Mouse (Mus musculus) thymus, adult 2 months (tissue): ENCODE results near the gene Nlrx1.

Experiments used
- CTCF ChIP-seq: fragments of 200-500 bp; IDR thresholded peaks from 2 replicates; pipeline ENCODE4 v1.5.1; 2012; ENCODE audit warnings: mild to moderate bottlenecking, control low read depth, low read length, moderate library complexity, borderline replicate concordance; ENCODE audit not compliant: control insufficient read depth, poor library complexity, insufficient read depth; ENCODE audit errors: extremely low read depth
- POLR2A ChIP-seq: fragments of 200-500 bp; IDR thresholded peaks from 2 replicates; pipeline ENCODE4 v1.6.1; 2012; ENCODE audit warnings: mild to moderate bottlenecking, low read length, control low read depth, moderate library complexity; ENCODE audit not compliant: control insufficient read depth, poor library complexity, insufficient read depth; ENCODE audit errors: extremely low read depth

DNA sequence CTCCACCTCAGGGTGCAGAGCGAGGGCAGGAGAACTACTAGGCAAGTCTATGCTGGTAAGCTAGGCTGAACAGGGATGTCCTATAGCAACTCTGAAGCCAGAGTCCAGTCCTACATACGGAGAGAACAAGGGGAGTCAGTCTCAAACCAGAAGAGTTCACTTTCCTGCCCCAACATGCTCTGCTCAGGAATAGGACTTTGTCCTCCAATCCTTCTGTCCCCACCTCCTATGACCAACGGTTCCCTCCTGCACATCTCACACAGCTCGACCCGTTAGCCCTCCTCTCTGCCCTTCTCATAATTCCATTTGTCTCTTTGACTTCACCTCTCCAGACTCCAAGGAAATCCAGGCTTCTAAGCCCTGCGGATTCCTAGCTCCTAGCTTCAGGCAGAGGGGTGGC, 20.5 kb downstream of the Nlrx1 start:
- no peak for TF ChIP-seq CTCF
- no peak for TF ChIP-seq POLR2A
